Mouse (Mus musculus) MEL (cell line): ENCODE data around the gene Srgap2. TPM values are rescaled to one million over a fixed set of nuclear protein-coding genes. Genes with fewer than 3 reads are reported as not detected.

Experiments used
- DNase-seq: peaks from one replicate; pipeline ENCODE4 v3.0.0; 2011; ENCODE audit warnings: low read depth, low spot score
- H3K27ac ChIP-seq: 2 replicates; pipeline ENCODE4 v1.5.1; 2012; ENCODE audit warnings: low read depth, mild to moderate bottlenecking, control low read depth, low read length, moderate library complexity; ENCODE audit not compliant: control insufficient read depth
- H3K27me3 ChIP-seq, 2 experiments: fragments of 150-350 bp in 1 of 2; sonication (generic) in 1 of 2; 2 replicates each; pipeline ENCODE4 v1.6.1; 2012; ENCODE audit warnings: low read length in 2 of 2, mild to moderate bottlenecking in 2 of 2, improper control_type of control experiment in 1 of 2, moderate library complexity in 1 of 2; ENCODE audit not compliant: insufficient read depth in 2 of 2, control insufficient read depth in 1 of 2
- H3K36me3 ChIP-seq, 2 experiments: 2 replicates each; pipeline ENCODE4 v1.6.1; 2012 to 2014; ENCODE audit warnings: low read length in 2 of 2, improper control_type of control experiment in 1 of 2, inconsistent platforms in 1 of 2, mild to moderate bottlenecking in 1 of 2; ENCODE audit not compliant: insufficient read depth in 2 of 2, control insufficient read depth in 1 of 2
- H3K4me1 ChIP-seq, 2 experiments: fragments of 150-350 bp in 1 of 2; sonication (generic) in 1 of 2; 2 replicates each; pipeline ENCODE4 v1.6.1; 2012; ENCODE audit warnings: low read length in 2 of 2, improper control_type of control experiment in 1 of 2, mild to moderate bottlenecking in 1 of 2; ENCODE audit not compliant: insufficient read depth in 2 of 2, control insufficient read depth in 1 of 2
- H3K4me3 ChIP-seq, 2 experiments: fragments of 150-350 bp in 1 of 2; sonication (generic) in 1 of 2; 2 replicates each; pipeline ENCODE4 v1.5.1; 2012; ENCODE audit warnings: low read depth in 2 of 2, low read length in 2 of 2, mild to moderate bottlenecking in 2 of 2, moderate library complexity in 2 of 2, control low read depth in 1 of 2, improper control_type of control experiment in 1 of 2; ENCODE audit not compliant: control insufficient read depth in 1 of 2, insufficient read depth in 1 of 2
- H3K79me2 ChIP-seq: 2 replicates; pipeline ENCODE4 v1.6.1; 2012; ENCODE audit warnings: mild to moderate bottlenecking, low read length, moderate library complexity; ENCODE audit not compliant: control insufficient read depth, poor library complexity, insufficient read depth
- H3K9ac ChIP-seq: 2 replicates; pipeline ENCODE4 v1.6.1; 2012; ENCODE audit warnings: low read depth, mild to moderate bottlenecking, control low read depth, low read length, moderate library complexity; ENCODE audit not compliant: control insufficient read depth, poor library complexity, severe bottlenecking
- H3K9me3 ChIP-seq: fragments of 150-350 bp; sonication (generic); replicated peaks from 2 replicates; pipeline ENCODE4 v1.6.1; 2012; ENCODE audit warnings: mild to moderate bottlenecking, low read length, improper control_type of control experiment, moderate library complexity; ENCODE audit not compliant: insufficient read depth
- CHD2 ChIP-seq: IDR thresholded peaks from 2 replicates; pipeline ENCODE4 v1.6.1; 2011; ENCODE audit warnings: low read length, improper control_type of control experiment
- CTCF ChIP-seq, 3 experiments: IDR thresholded peaks in 2 of 3; conservative IDR thresholded peaks in 1 of 3; 2 replicates each; pipeline ENCODE4 v1.5.1; 2011 to 2012; ENCODE audit warnings: low read length in 3 of 3, low read depth in 2 of 3, mild to moderate bottlenecking in 2 of 3, improper control_type of control experiment in 1 of 3, inconsistent platforms in 1 of 3, mixed read lengths in 1 of 3, moderate library complexity in 1 of 3; ENCODE audit not compliant: control insufficient read depth in 1 of 3, insufficient read depth in 1 of 3, poor library complexity in 1 of 3, severe bottlenecking in 1 of 3
- E2F4 ChIP-seq: IDR thresholded peaks from 2 replicates; pipeline ENCODE4 v1.6.1; 2011; ENCODE audit warnings: low read depth, low read length, improper control_type of control experiment, borderline replicate concordance
- ELF1 ChIP-seq: IDR thresholded peaks from 2 replicates; pipeline ENCODE4 v1.6.1; 2014; ENCODE audit warnings: low read depth, mild to moderate bottlenecking, inconsistent platforms, low read length, improper control_type of control experiment, moderate library complexity
- EP300 ChIP-seq, 2 experiments: IDR thresholded peaks; 2 replicates each; pipeline ENCODE4 v1.6.1; 2011; ENCODE audit warnings: improper control_type of control experiment in 2 of 2, low read length in 2 of 2, low read depth in 1 of 2, mild to moderate bottlenecking in 1 of 2
- HCFC1 ChIP-seq: IDR thresholded peaks from 2 replicates; pipeline ENCODE4 v1.6.1; 2012; ENCODE audit warnings: low read depth, mild to moderate bottlenecking, inconsistent platforms, low read length, improper control_type of control experiment, moderate library complexity
- KAT2A ChIP-seq: conservative IDR thresholded peaks from 2 replicates; pipeline ENCODE4 v1.6.1; 2012; ENCODE audit warnings: low read depth, low read length, improper control_type of control experiment, inconsistent platforms
- MAX ChIP-seq: IDR thresholded peaks from 2 replicates; pipeline ENCODE4 v1.6.1; 2011; ENCODE audit warnings: low read length, improper control_type of control experiment
- MXI1 ChIP-seq: IDR thresholded peaks from 2 replicates; pipeline ENCODE4 v1.6.1; 2011; ENCODE audit warnings: mild to moderate bottlenecking, low read depth, low read length, improper control_type of control experiment
- MYB ChIP-seq: IDR thresholded peaks from 2 replicates; pipeline ENCODE4 v1.6.1; 2011; ENCODE audit warnings: mild to moderate bottlenecking, low read depth, low read length, improper control_type of control experiment
- POLR2A ChIP-seq, 2 experiments: IDR thresholded peaks; 2 replicates each; pipeline ENCODE4 v1.6.1; 2011 to 2012; ENCODE audit warnings: low read length in 2 of 2, mild to moderate bottlenecking in 2 of 2, control low read depth in 1 of 2, improper control_type of control experiment in 1 of 2, low read depth in 1 of 2, moderate library complexity in 1 of 2; ENCODE audit not compliant: control insufficient read depth in 1 of 2, insufficient read depth in 1 of 2, poor library complexity in 1 of 2
- POLR2AphosphoS2 ChIP-seq: IDR thresholded peaks from 2 replicates; pipeline ENCODE4 v1.6.1; 2011; ENCODE audit warnings: low read length, improper control_type of control experiment
- POLR2AphosphoS5 ChIP-seq: IDR thresholded peaks from 2 replicates; pipeline ENCODE4 v1.6.1; 2012; ENCODE audit warnings: low read depth, borderline replicate concordance, mild to moderate bottlenecking, inconsistent platforms, low read length, moderate library complexity, mixed read lengths
- RAD21 ChIP-seq: IDR thresholded peaks from 2 replicates; pipeline ENCODE4 v1.6.1; 2011; ENCODE audit warnings: mild to moderate bottlenecking, low read depth, low read length, improper control_type of control experiment
- RCOR1 ChIP-seq: IDR thresholded peaks from 2 replicates; pipeline ENCODE4 v1.6.1; 2012; ENCODE audit warnings: low read depth, mild to moderate bottlenecking, inconsistent platforms, low read length, improper control_type of control experiment
- TBP ChIP-seq: IDR thresholded peaks from 2 replicates; pipeline ENCODE4 v1.8.0; 2011; ENCODE audit warnings: low read depth, low read length, improper control_type of control experiment
- TCF12 ChIP-seq: IDR thresholded peaks from 2 replicates; pipeline ENCODE4 v1.6.1; 2014; ENCODE audit warnings: low read depth, mild to moderate bottlenecking, inconsistent platforms, low read length, improper control_type of control experiment, moderate library complexity
- UBTF ChIP-seq: IDR thresholded peaks from 2 replicates; pipeline ENCODE4 v1.6.1; 2012; ENCODE audit warnings: low read depth, mild to moderate bottlenecking, inconsistent platforms, low read length, improper control_type of control experiment, moderate library complexity, borderline replicate concordance; ENCODE audit not compliant: insufficient read depth
- ZC3H11A ChIP-seq: IDR thresholded peaks from 2 replicates; pipeline ENCODE4 v1.6.1; 2012; ENCODE audit warnings: low read depth, mild to moderate bottlenecking, inconsistent platforms, low read length, improper control_type of control experiment
- ZNF384 ChIP-seq: IDR thresholded peaks from 2 replicates; pipeline ENCODE4 v1.6.1; 2012; ENCODE audit warnings: low read depth, mild to moderate bottlenecking, inconsistent platforms, low read length, improper control_type of control experiment
- polyA plus RNA-seq, 2 experiments: library from polyadenylated mRNA; stranded (reverse) in 1 of 2; unstranded in 1 of 2; fragments of >175 nt in 1 of 2; fragments of >200 nt in 1 of 2; gene quantifications; 2 replicates each; pipeline versions ENCODE4 v1.2.1 to v1.2.4; 2012; ENCODE audit warnings: low replicate concordance in 2 of 2, low read depth in 1 of 2; ENCODE audit not compliant: insufficient read length in 2 of 2, insufficient read depth in 1 of 2, missing spikeins in 1 of 2
- total RNA-seq: library from RNA; depleted of rRNA; stranded (reverse); fragments of 300-350 nt; gene quantifications from 2 replicates; pipeline ENCODE4 v1.2.3, GENCODE M21; 2012

Gene Srgap2
- total and polyA plus RNA-seq, 3 experiments: 9.0 to 25.3 TPM; not detected in 1

DNA sequence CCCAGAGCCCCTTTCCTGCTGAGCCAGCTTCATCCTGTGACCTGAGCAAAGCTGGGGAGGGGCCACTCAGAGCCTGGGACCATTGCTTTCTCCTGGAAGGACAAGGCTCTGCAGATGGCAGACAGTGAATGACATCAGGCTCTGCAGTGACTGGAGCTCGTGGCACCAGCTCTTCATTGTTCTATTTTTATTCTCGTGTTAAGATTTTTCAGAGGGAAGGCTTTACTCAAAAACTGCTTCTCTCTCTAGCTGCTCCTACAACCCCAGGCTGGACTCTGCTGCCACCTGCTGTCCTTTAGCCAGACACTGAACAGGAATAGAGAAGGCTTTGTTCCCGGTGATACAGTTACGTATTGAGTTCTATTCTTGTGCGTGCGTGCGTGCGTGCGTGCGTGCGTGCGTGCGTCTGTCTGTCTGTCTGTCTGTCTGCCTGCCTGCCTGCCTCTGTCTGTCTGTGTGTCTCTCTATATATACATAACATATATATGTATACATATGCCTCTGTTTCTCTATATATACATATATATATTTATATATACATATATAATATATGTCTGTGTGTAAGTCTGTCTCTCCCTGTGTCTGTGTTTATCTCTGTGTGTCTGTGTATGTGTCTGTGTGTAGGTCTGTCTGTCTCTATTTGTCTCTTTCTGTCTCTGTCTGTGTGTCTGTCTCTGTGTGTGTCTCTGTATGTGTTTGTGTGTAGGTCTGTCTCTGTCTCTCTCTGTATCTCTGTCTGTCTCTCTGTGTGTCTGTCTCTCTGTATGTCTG, 28.1 kb upstream of the Srgap2 start (continued):
- TF ChIP-seq POLR2AphosphoS2 (no peak), MAX (no peak), MYB (no peak), MXI1 (peak; percentile 25; the same call in 1 of the 2 replicates)

- Histone ChIP-seq H3K27me3 (no peaks in the 10 kb centered on the region), H3K9me3 (no peaks in the 10 kb centered on the region), H3K79me2 (no peaks in the 10 kb centered on the region), H3K9ac (no peak overlapping the region), H3K27ac (no peak overlapping the region), H3K4me3 (no peak overlapping the region), H3K36me3 (no peaks in the 10 kb centered on the region), H3K4me1 (0 out of 4 replicates have a peak, but pooled peaks cover 2 to 3% of the 10 kb centered on the region in 2 experiments)
- no peak for DNase-seq
- no peak for TF ChIP-seq ZNF384
- no peak for TF ChIP-seq HCFC1
- no peak for TF ChIP-seq UBTF
- TF ChIP-seq RCOR1: no peak
- no peak for TF ChIP-seq ZC3H11A
- no peak for TF ChIP-seq E2F4
- TF ChIP-seq POLR2A (IDR thresholded peaks at IDR 0.05; ENCODE audit: control insufficient read depth in 1 of 2, insufficient read depth in 1 of 2, low read depth in 1 of 2, low read length in 2 of 2, poor library complexity in 1 of 2): no peak
- TF ChIP-seq KAT2A: no peak
- TF ChIP-seq TBP: no peak
- TF ChIP-seq MYB: no peak
- no peak for TF ChIP-seq ELF1
- TF ChIP-seq EP300 (IDR thresholded peaks at IDR 0.05; ENCODE audit: low read depth in 1 of 2, low read length in 2 of 2): no peak
- no peak for TF ChIP-seq CHD2
- no peak for TF ChIP-seq RAD21
Measured at GRCm38 (mm10) chr1:131553428-131553827, 26.3 kb upstream of the Srgap2 start.

DNA sequence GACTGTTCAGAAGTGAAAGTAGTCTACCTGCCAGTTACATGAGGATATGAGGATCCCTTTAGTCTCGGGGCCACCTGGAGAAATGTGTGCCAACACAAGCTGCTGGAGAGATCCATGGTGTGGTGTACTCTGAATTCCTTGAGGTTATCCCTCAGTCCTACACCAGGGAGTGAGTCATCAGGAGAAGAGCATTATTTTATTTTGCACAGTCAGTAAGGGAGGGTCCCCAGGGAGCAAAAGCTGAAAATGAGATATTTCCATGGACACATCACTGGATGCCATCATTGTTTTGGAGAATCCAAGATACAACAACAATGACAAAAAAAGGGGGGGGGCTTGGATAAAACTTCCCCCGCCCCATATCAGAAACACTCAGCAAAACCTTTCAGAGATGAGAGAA, 24.8 kb upstream of the Srgap2 start:
- no peak overlapping the region for H3K9ac ChIP-seq
- no peaks in the 10 kb centered on the region for H3K27me3 ChIP-seq
- no peaks in the 10 kb centered on the region for H3K9me3 ChIP-seq
- no peaks in the 10 kb centered on the region for H3K36me3 ChIP-seq
- H3K27ac ChIP-seq: no peak overlapping the region
- H3K4me3 ChIP-seq: no peak overlapping the region
- 0 out of 4 replicates have a peak, but pooled peaks cover 2 to 3% of the 10 kb centered on the region in 2 experiments for H3K4me1 ChIP-seq
- H3K79me2 ChIP-seq: no peaks in the 10 kb centered on the region
- TF ChIP-seq EP300 (IDR thresholded peaks at IDR 0.05; ENCODE audit: low read depth in 1 of 2, low read length in 2 of 2) (no peak), E2F4 (no peak), TCF12 (no peak), POLR2AphosphoS5 (no peak), KAT2A (no peak), CTCF (IDR thresholded peaks at IDR 0.05 in 2 of 3, conservative IDR thresholded peaks at IDR 0.05 in 1 of 3; ENCODE audit: control insufficient read depth in 1 of 3, insufficient read depth in 1 of 3, low read depth in 2 of 3, low read length in 3 of 3, poor library complexity in 1 of 3, severe bottlenecking in 1 of 3) (no peak)
- TF ChIP-seq, all 39 proteins: peak for 0
- no peak for DNase-seq
